Mouse (Mus musculus): ENCODE measurements around the gene Ikzf5.

Ikzf5 gene

DNA sequence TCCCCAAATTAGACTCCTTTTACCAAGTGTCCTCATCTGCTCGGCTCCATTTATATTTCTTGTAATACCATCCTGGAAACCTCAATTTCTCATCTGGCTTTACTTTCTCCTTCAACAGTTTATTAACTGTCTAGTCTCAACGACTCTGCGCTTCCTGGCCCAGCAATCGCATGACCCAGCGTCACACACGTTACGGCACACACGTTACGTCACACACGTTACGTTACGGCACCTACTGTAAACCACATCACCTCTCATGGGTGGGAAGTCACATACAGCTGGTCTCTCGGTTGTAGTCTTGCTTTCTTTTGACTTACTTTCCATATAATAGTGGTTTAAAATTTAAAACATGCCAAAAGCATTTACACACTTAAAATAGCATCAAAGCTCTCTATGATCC is 54.2 kb downstream of the Ikzf5 start:
- no peak for DNase-seq (ENCODE audit: low read depth, low spot score)

DNA sequence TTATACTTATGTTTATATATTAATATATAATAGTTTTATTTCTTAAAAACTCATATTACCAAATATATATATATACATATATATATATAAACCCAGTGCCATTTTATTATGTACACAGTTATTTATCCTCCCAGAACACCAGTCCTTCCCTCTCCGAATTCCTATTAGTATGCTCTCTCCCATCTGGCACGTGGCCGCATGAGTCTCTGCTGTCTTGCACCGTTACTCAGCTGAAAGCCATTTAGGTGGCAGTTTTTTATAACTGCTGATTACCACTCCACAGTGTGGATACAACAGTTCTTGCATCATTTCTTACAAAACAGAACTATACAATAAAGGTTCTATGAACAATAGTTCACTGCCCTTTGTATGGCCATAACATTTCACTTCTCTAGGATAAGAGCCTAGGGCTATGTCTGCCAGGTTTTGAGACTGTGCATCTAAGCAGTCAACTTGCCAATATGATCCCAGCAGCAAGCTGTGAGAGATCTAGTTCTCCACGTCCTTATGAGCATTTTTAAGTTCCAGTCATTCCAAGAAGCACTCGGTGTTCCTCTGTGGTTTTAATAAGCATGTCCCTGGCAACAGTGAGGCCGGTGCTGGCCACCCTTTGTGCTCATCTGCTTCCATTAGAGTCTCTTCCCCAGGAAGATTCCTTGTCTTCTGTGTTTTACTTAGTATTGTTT is 64.3 kb downstream of the Ikzf5 start:
- no peak for DNase-seq (ENCODE audit: low read depth, low spot score)
